Mouse (Mus musculus) kidney, embryonic 14.5 days (tissue): ENCODE measurements around the gene Spats2l. TPM values are rescaled to one million over a fixed set of nuclear protein-coding genes. Genes with fewer than 3 reads are reported as not detected.
A peak's percentile ranks its signal among the peaks of the same experiment; 100 is the strongest.

Source experiments
- ATAC-seq: fragments of 200-750 bp; cut with Nextera tagmentation; 2 replicates; pipeline ENCODE4 v1.8.0; 2017; ENCODE audit warnings: moderate number of reproducible peaks, mild to moderate bottlenecking, moderate TSS enrichment, moderate library complexity; ENCODE audit not compliant: low FRiP score, low TSS enrichment
- H3K27ac ChIP-seq: fragments of 300-500 bp; sonication (generic); 2 replicates; pipeline ENCODE4 v1.5.1; 2014; ENCODE audit warnings: low read depth, mild to moderate bottlenecking, low read length, moderate library complexity, mixed read lengths
- H3K27me3 ChIP-seq: fragments of 300-500 bp; sonication (generic); 2 replicates; pipeline ENCODE4 v1.6.1; 2014; ENCODE audit warnings: mild to moderate bottlenecking, low read length; ENCODE audit not compliant: control insufficient read depth, insufficient read depth
- H3K36me3 ChIP-seq: fragments of 300-500 bp; sonication (generic); 2 replicates; pipeline ENCODE4 v1.6.1; 2014; ENCODE audit warnings: low read length, mixed read lengths; ENCODE audit not compliant: control insufficient read depth, insufficient read depth
- H3K4me1 ChIP-seq: fragments of 300-500 bp; sonication (generic); 2 replicates; pipeline ENCODE4 v1.6.1; 2014; ENCODE audit warnings: low read length, mixed read lengths; ENCODE audit not compliant: control insufficient read depth, insufficient read depth
- H3K4me2 ChIP-seq: fragments of 300-500 bp; sonication (generic); replicated peaks from 2 replicates; pipeline ENCODE4 v1.6.1; 2014; ENCODE audit warnings: low read depth, mild to moderate bottlenecking, low read length
- H3K4me3 ChIP-seq: fragments of 300-500 bp; sonication (generic); 2 replicates; pipeline ENCODE4 v1.5.1; 2014; ENCODE audit warnings: mild to moderate bottlenecking, low read length
- H3K9ac ChIP-seq: fragments of 300-500 bp; sonication (generic); 2 replicates; pipeline ENCODE4 v1.6.1; 2014; ENCODE audit warnings: low read depth, mild to moderate bottlenecking, low read length, moderate library complexity
- H3K9me3 ChIP-seq: fragments of 300-500 bp; sonication (generic); 2 replicates; pipeline ENCODE4 v1.6.1; 2016; ENCODE audit warnings: low read length; ENCODE audit not compliant: control insufficient read depth
- WGBS: fragments of 180-500 bp; shearing (Covaris S2); extraction: QIAGEN DNeasy Blood & Tissue Kit; methylation state at CpG from one replicate; pipeline ENCODE4 v1.1.7; 2014; 5-methylcytosine and 5-hydroxymethylcytosine counted together
- polyA plus RNA-seq: library from polyadenylated mRNA; unstranded; fragments of >200 nt; fragmentation: Nextera tagmentation; extraction: Ambion mirVana; gene quantifications from 2 replicates; pipeline ENCODE4 v1.2.1, GENCODE M21; 2014

Gene Spats2l
- polyA plus RNA-seq, 1 experiment from 2014 or later, result 47.4 TPM

DNA sequence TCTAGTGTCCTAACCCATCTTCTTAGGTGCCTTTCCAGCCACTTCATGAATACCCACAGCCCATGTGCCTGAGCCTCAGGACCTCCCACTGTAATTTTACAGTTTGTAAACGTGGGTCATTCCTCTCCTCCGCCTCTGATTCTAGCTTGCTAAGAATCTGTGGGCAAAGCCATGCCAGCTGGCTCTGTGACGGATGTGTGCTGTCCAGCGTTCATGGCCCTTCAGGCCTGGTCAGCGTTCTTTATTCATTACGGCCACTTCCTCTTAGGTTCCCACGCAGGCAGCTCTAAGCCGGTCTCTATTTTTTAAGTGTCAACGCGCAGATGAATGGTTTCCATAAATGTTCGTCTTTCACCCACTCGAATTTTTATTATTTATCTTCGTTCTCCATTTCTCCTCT, 94.7 kb downstream of the Spats2l start:
- peaks cover 5% of the 10 kb centered on the region; the same call in 1 of the 2 replicates for H3K4me1 ChIP-seq
- 32% methylated on average over 13 of the region's 13 CpGs for WGBS
- H3K36me3 ChIP-seq, result no peaks in the 10 kb centered on the region
- peak; percentile 49; the same call in 1 of the 2 replicates for ATAC-seq
- H3K4me3 ChIP-seq, result no peak overlapping the region
- H3K9me3 ChIP-seq, result no peaks in the 10 kb centered on the region
- no peak overlapping the region for H3K9ac ChIP-seq
- no peaks in the 10 kb centered on the region for H3K27me3 ChIP-seq
- H3K27ac ChIP-seq, result no peak overlapping the region
- no peak overlapping the region; the same call in 1 of the 2 replicates for H3K4me2 ChIP-seq

DNA sequence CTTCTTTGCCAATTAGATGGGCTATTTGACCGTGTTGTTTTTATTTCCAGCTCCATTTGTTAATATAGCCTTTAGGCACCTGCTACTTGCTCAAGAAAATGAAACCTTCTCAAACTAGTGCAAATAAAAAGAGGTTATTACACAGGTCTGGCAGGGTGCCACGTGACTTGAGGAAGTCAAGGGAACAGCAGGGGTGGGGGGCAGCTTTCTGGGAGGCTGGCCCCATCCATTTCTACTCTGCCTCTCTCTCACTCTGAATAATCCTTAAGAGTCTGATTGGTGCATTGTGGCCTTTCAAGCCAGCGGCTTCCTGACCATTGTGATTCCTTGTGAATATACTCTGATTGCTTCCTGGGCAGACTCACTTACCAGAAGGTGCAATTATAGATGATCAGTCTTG, 98.0 kb downstream of the Spats2l start:
- no peak overlapping the region for H3K4me2 ChIP-seq
- no peak overlapping the region for H3K27ac ChIP-seq
- H3K36me3 ChIP-seq, result no peaks in the 10 kb centered on the region
- whole genome bisulfite sequencing, result 61% methylated on average over 3 of the region's 3 CpGs
- no peak overlapping the region for H3K4me3 ChIP-seq
- ATAC-seq, result no peak
- H3K4me1 ChIP-seq, result peaks cover 5% of the 10 kb centered on the region; the same call in 1 of the 2 replicates
- no peaks in the 10 kb centered on the region for H3K27me3 ChIP-seq
- no peak overlapping the region for H3K9ac ChIP-seq
- H3K9me3 ChIP-seq, result no peaks in the 10 kb centered on the region

DNA sequence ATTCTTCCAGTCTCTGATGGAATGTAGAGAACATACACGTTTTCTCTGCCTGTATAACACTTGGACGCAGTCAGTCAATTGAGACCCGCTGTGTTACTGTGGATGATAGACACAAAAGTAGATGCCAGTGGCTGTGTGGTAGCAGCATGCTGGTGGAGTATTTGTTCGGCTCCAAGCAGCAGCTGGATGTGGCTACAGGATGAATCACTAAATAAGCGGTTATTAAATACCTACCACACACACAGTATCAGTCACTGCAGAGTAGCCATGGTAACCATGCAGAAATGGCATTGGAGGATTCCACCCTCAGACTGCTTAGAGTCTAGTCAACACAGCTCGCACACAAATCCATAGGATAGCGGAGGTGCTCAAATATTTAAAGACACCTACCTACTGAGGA, 100.0 kb downstream of the Spats2l start:
- Histone ChIP-seq H3K27me3 (no peaks in the 10 kb centered on the region), H3K4me1 (no peaks in the 10 kb centered on the region)
- no peak for ATAC-seq

DNA sequence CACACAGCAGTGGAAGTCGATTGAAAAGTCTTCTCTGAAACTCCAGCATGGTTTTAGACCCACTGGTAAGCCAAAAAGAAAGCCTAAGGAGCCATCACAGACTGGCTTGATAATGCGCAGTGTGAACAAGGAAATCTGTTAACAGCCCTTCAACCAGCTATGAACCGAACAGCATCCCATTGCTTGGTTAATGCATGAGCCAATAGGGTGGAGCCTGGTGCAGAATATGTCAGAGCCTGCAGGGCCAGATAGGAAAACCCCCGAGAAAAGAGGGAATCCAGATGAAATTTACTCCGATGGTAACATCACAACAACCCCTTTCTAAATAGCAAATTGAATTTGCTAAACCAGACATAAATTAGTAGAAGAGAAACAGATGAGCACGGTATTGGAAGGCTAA, 101.1 kb downstream of the Spats2l start:
- Histone ChIP-seq H3K9me3 (no peaks in the 10 kb centered on the region), H3K36me3 (no peaks in the 10 kb centered on the region), H3K4me2 (no peak overlapping the region), H3K9ac (no peak overlapping the region), H3K4me3 (no peak overlapping the region), H3K4me1 (no peaks in the 10 kb centered on the region), H3K27me3 (no peaks in the 10 kb centered on the region), H3K27ac (no peak overlapping the region)
- WGBS, result 84% methylated on average over 6 of the region's 6 CpGs
- ATAC-seq, result no peak

More for the DNA sequence above, 100.0 kb downstream of the Spats2l start:
- Histone ChIP-seq H3K4me2 (no peak overlapping the region), H3K9me3 (no peaks in the 10 kb centered on the region), H3K4me3 (no peak overlapping the region), H3K36me3 (no peaks in the 10 kb centered on the region), H3K9ac (no peak overlapping the region), H3K27ac (no peak overlapping the region)
- WGBS, result 92% methylated on average over 7 of the region's 7 CpGs

DNA sequence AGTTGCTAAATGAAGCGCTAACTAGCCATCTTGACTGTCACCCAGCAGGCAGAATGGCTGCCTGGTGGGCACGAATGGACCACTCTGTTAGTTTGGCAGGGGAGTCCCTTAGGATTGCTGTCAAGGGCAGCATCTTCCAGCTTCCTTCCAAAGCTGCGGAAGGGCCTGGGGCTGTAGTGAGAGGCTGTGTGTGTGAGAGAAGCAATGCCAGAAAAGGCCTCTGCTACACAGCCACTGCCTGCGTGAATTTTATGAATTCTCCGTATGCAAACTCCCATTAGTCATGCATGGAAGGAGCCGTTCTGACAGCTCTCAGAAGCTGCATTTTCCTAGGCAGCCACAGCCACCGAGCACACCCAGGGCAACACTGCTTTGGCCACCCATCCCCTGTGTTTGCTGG, 101.5 kb downstream of the Spats2l start:
- Histone ChIP-seq H3K9me3 (no peaks in the 10 kb centered on the region), H3K27me3 (no peaks in the 10 kb centered on the region), H3K9ac (no peak overlapping the region), H3K27ac (no peak overlapping the region), H3K36me3 (no peaks in the 10 kb centered on the region), H3K4me1 (no peaks in the 10 kb centered on the region), H3K4me3 (no peak overlapping the region), H3K4me2 (no peak overlapping the region)
- ATAC-seq, result no peak
- 60% methylated on average over 7 of the region's 7 CpGs for WGBS

DNA sequence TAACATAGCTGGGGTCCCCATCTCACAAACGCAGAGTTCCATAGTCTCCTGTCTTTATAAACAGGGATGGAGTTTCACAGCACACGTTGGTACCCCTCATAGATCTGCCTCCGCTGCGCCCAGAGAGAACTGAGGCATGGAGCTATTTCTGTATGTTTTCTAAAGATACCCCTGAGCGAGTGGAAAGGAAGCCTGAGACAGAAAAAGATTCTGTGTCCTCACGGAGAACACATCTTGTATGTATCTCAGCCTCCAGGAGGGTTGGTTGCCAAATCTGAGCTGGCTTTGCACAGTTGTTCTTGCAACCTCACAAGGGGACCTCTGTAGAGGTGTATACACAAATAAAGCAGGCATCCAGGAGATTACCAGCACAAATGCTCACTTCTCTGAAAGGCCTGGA, 105.0 kb downstream of the Spats2l start:
- H3K27me3 ChIP-seq, result no peaks in the 10 kb centered on the region
- no peak overlapping the region for H3K9ac ChIP-seq
- H3K9me3 ChIP-seq, result no peaks in the 10 kb centered on the region
- 89% methylated on average over 6 of the region's 6 CpGs for WGBS
- no peak overlapping the region for H3K4me3 ChIP-seq
- no peak overlapping the region for H3K4me2 ChIP-seq
- no peaks in the 10 kb centered on the region for H3K36me3 ChIP-seq
- no peak for ATAC-seq
- no peaks in the 10 kb centered on the region for H3K4me1 ChIP-seq
- no peak overlapping the region for H3K27ac ChIP-seq

DNA sequence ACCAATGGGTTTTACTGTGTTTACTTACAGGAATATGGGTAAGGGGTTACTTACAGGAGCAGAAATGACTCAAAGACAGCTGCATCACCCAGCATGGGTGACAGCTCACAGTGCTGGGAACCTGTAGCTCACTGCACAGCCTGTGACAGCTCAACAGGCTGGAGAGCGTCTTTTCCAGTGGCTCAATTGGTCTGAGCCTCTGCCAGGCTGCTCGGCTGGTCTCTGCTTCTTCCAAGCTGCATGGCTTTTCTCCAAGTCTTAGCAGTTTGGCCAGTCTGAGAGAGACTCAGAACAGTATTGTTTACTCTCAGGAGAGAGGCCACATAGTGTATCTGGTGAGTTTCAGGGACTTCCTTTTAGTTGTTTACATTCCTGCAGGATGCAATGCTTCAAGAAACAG, 110.9 kb downstream of the Spats2l start:
- Histone ChIP-seq H3K9me3 (no peaks in the 10 kb centered on the region), H3K27ac (no peak overlapping the region), H3K4me2 (no peak overlapping the region), H3K9ac (no peak overlapping the region), H3K4me3 (no peak overlapping the region), H3K36me3 (no peaks in the 10 kb centered on the region), H3K27me3 (no peaks in the 10 kb centered on the region), H3K4me1 (no peaks in the 10 kb centered on the region)
- ATAC-seq, result no peak
- WGBS, result 78% methylated on average over 2 of the region's 2 CpGs

DNA sequence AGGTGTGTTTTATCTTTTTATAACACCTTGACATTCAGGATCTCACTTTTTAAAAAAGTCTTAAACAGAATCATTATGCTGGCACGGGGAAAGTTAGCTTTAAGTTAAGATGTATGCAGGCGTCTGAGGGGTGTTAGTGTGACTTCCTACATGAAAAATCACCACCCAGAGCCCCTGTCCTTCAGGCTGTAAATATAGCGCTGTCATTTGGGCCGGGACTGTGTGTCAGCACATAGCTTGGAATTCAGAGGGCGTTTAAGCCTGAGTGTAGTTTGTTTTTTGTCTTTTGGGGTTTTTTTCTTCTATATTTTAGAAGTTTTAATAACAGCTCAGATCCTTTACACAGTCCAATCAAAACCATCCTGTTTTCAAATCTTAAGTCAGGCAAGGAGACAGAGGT, 115.8 kb downstream of the Spats2l start:
- no peaks in the 10 kb centered on the region for H3K36me3 ChIP-seq
- no peaks in the 10 kb centered on the region for H3K27me3 ChIP-seq
- H3K9me3 ChIP-seq, result no peaks in the 10 kb centered on the region
- ATAC-seq, result 0 out of 2 replicates have a peak, but pooled peaks have one; percentile 52
- H3K27ac ChIP-seq, result no peak overlapping the region
- WGBS, result 23% methylated on average over 5 of the region's 5 CpGs
- H3K4me2 ChIP-seq, result no peak overlapping the region
- H3K4me1 ChIP-seq, result no peaks in the 10 kb centered on the region; the same call in 1 of the 2 replicates
- no peak overlapping the region for H3K4me3 ChIP-seq
- no peak overlapping the region for H3K9ac ChIP-seq

DNA sequence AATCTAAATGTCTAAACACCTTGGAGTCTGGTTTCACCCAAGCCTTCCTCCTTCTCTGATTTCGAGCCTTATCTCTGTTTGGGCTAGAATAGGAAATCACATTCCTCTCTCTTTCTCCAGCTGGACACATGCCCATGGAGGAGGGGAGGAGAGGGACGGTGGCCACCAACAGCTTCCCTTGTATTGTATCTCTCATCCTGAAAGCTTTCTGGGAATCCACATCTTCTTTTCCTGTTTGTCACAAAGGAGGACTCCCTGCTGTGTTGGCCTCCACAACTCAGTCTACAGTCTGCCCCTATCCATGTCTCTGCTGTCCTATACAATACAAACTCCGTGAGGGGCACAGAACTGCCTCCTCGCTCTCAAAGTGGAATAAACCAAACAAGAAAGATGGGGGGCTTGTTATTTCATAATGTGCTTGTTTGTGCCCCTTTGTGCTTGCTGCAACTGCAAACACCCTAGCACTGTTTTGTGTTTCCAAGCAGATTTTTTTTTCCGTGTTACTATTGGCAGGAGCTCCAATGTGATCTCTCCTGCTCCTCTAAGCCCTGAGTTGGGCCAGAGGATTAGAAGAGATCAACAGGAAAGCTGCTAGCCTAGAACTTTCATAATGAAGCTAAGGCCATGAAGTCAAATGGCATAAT, 116.4 kb downstream of the Spats2l start:
- WGBS, result 48% methylated on average over 5 of the region's 5 CpGs
- H3K27me3 ChIP-seq, result no peaks in the 10 kb centered on the region
- H3K36me3 ChIP-seq, result no peaks in the 10 kb centered on the region
- peak overlapping the region; percentile 49; the same call in 1 of the 2 replicates for H3K27ac ChIP-seq
- no peak overlapping the region for H3K4me3 ChIP-seq
- no peaks in the 10 kb centered on the region; the same call in 1 of the 2 replicates for H3K4me1 ChIP-seq
- ATAC-seq, result no peak
- no peaks in the 10 kb centered on the region for H3K9me3 ChIP-seq
- H3K4me2 ChIP-seq, result no peak overlapping the region
- no peak overlapping the region for H3K9ac ChIP-seq
